Mouse (Mus musculus): Measurements from ENCODE around the gene Angpt4.

The Angpt4 gene

DNA sequence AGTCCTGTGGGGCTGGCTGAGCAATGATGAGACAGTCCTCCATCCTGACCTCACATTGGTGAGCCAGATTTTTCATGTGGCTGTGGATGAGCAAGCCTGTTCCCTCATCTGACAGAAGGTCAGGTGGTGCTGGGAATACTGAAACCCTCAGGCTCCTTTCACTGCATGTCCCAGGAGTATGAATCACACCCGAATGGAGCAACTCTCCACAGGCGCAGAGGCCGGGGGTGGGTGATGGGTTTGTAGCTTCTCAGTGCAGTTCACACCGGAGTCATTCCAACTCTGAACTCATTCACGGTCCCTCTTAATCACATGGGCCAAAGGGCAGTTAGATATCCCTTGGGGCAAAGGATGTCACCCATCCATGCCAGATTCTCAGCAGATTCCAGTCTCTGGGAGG, 3.1 kb downstream of the Angpt4 start:
- DNase-seq (ENCODE audit: low spot score in 2 of 2): no peak

DNA sequence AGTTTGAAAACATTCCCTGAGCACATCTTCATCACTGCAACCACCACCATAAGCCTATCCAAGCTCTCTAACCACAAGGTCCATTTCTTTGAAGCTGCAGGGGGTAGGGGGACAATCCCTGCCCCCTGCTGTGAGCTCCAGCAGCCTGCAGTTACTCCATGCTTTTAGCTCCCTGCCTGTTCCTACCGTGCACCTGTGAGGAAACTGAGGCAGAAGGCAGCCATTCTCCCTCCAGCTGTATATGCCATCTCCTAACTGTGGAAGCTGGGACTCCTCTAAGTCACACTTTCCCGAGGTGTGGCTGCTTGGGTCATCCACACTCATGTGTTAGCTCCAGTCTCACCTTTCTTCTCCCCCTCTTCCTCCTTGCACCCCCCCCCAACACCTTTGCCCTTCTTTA, 4.1 kb downstream of the Angpt4 start:
- no peak for DNase-seq (ENCODE audit: low spot score in 2 of 2)

DNA sequence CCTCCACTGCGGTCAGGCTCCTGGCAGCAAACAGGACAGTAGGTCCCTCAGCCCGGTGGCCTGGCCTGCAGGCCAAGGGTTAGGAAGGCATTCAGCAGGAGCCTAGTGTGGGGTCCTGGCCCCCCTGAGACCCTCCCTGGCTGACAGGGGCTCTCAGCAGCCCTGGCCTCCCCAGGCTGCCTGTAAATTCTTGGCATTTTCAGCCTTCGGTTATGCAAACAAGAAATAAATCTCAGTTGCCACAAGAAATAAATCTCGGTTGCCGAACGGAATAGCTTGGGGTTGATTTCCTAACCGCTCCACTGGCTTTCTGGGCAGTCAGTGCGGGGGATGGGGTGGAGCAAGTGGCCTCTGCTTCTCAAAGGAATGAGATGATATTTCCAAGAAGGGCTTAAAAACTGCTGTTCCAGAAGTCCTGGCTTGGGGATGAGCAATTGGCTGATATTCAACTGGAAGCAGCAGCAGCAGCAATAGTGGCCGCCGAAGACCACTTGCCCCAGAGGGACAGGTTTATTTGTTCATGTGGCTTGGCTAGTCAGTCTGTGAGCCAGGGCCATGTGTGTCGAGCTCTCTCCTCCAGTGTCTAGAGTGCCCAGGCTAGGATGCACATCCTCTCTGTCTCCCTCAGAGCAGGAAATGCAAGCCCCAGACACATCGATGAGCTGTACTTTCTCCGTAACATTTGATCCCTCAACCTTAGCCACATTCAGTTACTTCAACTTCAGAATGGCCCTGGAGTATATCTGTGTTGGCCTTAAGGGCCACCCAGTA, 5.2 kb downstream of the Angpt4 start:
- DNase-seq (ENCODE audit: low spot score in 2 of 2): no peak

DNA sequence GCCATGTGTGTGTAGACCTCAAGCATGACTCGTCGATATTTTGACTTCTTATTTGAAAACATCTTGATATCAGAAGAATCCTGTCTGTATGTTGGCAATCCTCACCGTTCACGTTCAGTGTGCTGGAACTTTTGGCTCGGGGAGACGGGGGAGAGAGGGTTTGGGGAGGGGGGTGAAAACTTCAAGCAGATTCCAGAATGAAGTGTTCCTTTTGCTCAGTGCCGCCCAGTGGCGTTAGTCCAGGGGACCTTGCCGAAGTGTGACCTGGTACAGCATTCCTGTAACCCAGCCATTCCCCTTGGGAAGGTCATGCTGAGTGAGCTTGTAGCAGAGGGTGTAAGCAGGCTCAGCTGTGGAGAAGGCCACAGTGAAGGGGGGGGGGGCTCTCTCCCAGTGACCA, 8.1 kb downstream of the Angpt4 start:
- no peak for DNase-seq (ENCODE audit: low spot score in 2 of 2)

DNA sequence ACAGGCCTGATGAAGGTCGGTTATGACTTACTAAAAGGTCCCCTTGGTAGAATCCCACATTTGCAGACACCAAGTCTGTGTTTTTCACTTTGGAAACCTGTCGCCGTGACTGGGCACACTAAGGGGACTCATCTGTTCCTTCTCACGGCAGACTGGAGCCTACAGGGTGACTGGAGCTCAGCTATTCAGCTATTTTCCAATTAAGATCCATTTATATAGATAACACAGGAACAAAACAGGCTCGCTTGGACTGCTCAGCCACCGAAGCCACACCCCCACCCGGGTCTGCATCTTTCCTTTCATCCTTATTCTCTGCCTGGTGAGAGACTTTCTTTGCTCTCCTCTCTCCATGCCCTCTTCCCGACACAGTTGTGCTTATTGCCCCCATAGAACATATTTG, 10.1 kb downstream of the Angpt4 start:
- DNase-seq (ENCODE audit: low spot score in 2 of 2): no peak

DNA sequence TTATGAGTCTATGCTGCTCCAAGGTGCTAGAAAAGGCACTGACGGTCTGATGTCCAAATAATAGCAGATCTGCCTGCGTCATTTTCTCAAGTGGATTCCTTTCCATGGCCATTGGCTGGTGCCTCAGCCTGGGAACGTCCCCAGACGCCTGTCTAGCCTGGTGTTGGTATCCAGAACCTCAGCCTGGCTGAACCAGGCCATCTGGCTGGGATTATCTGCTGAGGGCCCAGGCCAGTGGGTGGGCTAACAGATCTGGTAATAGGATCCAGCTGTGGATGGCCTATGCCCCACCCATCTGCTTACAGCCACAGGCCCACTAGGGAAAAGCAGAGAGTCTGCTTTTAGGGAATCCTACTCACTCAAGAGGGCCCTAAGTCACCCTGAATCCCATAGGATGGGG, 10.6 kb downstream of the Angpt4 start:
- DNase-seq (ENCODE audit: low spot score in 2 of 2): no peak

DNA sequence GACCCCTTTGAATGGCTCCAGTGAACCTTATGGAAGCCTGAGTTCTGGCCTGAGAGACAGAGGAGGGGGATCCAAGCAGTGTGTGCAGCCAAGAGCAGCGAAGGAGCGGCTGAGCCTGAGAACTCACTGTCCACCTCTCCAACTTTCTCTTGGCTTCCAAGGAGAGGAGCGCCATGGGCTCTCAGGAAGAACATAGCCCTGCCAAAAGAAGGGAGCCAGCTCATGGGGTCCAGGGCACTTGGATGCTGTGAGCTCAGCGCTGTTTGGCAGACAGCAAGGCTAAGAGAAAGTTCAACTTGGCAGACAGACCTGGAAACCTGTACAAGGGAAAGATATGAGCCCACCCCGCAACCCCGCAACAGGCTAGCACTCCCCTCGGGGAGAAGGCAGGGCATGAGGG, 13.3 kb downstream of the Angpt4 start:
- no peak for DNase-seq (ENCODE audit: low spot score in 2 of 2)

DNA sequence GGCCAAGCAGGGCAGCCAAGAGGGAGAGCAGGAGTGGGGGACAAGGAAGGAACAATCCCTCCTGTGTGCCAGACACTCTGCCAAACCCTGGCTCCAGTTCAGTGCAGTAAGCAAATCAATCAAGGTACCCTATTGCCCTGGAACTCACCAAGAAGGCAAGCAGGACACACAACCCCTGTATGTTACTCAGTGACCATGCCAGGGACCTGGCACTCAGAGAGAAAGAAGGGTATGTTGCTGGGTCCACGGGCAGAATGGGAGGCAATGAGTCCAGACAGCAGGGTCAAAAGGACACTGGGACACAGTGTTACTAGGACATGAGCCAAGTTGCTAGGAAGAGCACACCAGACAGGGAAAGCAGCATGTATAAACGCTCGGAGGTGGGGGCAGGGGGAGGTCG, 14.7 kb downstream of the Angpt4 start:
- DNase-seq (ENCODE audit: low spot score in 2 of 2): no peak

DNA sequence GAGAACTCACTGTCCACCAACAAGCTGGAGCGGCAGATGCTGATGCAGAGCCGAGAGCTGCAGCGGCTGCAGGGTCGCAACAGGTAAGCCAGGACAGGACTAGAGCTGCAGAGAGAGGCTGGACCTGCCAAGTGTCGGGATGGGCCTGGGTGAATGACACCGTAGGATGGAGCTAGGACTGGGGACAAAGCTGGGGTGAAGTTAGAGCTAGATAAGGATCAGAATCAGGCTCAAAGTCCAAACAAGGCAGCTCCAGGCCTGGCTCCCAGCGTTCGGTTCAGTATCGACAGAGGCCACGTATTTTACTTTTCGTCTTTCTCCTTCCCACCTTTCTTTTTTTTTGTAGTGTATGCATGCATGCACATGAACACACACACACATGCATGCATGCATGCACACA, 16.1 kb downstream of the Angpt4 start:
- DNase-seq (ENCODE audit: low spot score in 2 of 2): no peak

DNA sequence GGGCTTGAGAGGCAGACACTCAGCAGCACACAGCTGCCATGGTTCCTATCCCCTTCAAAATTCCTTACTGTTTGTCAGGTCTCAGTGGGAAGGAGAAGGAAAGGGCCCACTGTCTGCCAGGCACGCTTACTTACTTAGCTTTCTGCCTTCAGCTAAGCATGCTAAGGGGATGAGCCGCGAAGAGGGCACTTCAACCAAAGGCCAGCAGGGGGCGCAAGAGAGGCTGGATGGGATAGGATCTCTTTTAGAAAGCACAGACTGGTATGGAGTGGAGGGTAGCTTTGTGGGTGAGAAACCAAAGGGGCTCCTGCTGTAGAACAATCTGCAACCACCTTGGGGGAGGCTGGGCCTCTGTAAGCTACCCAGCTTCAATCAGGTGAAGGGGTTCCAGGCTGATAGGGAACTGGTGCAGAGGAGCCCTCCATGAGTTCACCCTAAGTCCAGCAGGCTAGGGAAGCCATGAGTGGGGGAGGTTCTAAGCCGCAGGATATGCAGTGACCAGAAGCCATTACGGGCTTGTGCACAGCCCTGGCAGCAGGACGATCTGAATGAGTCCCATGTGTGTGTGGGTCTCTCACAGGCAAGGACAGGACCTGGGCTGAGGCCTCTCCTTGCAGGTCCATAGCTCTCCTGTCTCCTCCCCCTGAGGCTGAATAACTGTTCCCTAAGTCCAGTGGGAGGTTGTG, 19.5 kb downstream of the Angpt4 start:
- peak; percentile 80 to 90 for DNase-seq (ENCODE audit: low spot score in 2 of 2)

DNA sequence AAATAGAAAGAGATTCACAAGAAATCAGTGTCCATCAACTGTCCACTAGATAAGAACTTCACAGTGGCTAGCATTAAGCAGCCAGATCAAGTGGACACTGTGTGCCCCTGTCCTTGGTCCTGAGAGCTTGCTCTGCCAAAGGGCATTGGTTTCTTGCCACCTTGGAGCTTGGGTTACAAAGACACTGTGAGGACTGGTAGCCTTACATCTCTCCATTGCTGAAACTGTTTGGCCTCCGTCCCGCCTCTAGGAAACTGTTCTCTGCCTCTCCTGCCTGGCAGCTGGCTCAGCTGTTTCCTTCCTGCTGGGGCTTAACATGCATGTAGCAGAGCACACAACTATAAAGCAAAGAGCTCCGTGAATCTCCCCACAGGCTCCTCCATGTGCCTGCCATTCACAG, 26.9 kb downstream of the Angpt4 start:
- DNase-seq (ENCODE audit: low spot score in 2 of 2): no peak

DNA sequence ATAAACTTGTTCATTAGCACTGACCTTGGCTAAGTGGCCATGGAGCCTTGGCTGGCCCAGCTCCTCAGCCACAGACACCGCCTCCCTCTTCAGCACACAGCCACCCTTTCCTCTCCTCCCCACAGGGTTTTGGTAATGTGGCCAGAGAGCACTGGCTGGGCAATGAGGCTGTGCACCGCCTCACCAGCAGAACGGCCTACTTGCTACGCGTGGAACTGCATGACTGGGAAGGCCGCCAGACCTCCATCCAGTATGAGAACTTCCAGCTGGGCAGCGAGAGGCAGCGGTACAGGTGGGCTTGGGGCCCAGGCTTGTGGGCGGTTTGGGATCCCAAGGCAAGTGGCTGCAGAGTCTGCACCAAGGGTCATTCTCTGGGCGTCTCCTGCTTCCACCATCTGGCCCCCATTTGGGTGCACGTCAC, 27.8 kb downstream of the Angpt4 start:
- DNase-seq (ENCODE audit: low spot score in 2 of 2): peak in 1 of 2 experiments; percentile 49

DNA sequence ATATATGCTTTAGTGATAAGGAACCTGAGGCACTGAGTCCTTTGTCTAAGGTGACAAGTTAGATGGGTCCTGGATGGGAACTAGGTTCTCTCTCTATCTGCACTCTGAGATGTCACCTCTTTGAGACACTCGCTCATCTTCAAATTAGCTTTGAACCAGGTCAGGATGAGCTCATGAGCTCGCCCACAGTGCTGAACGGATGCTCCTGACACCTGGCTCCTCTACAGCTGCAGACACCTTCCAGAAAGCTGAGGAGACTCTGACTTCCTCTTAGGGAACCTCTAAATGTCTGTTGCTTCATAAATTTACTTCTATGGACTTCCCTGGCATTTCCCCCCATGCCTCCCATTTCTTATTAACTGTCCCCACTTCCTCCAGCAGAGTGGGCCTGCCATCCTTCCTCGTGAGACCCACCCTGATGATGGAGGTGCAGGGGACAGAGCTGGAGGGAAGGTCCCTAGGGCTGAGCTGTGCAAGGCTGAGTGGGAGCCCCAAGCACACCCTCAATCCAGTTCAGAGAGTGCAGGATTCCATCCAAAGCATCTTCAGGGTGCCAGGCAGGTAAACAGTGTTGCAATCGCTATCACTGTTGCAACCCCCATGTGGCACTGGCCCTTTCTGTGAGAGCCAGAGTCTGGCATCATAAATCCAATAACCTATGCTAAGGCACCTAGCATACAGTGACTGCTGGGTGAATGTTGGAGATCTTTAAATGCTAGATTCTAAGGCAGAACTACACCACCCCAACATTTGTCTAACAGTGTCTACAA, 28.8 kb downstream of the Angpt4 start:
- no peak for DNase-seq (ENCODE audit: low spot score in 2 of 2)

DNA sequence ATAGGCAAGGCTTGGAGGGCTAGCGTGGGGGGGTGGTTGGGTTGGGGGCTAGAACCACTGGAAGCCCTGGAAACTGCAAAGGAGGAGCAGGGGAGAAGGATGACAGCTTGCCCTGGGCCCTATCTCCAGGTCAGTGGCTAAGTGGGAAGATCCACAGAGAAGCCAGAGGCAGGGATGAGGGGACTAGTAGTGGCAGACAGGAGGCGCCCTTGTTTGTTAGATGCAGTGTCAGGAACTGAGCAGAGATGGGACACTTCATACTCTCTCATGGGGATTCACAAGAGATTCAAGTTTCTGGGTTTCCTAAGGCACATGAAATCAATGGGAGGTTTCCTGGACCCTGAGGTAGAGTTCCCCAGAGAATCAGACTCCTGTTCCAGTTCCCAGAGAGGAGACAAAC, 30.3 kb downstream of the Angpt4 start:
- no peak for DNase-seq (ENCODE audit: low spot score in 2 of 2)

DNA sequence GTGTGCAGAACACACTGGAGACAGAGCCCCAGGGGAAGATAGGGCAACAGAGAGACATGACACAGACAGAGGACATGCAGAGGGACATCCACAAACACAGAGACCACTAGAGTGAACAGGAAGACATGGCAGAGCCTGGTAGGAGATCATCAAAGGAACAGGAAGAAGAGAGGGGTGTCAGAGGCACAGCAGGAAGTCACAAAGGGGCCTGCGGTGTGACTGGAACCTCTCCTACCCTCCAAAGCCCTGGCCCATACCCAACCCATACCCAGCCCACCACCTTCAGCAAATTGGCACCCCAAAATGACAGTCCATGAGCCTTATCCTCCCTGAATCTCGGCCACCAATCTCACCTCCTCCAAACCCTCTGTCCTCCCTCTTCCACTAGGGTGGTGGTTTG, 33.1 kb downstream of the Angpt4 start:
- no peak for DNase-seq (ENCODE audit: low spot score in 2 of 2)

DNA sequence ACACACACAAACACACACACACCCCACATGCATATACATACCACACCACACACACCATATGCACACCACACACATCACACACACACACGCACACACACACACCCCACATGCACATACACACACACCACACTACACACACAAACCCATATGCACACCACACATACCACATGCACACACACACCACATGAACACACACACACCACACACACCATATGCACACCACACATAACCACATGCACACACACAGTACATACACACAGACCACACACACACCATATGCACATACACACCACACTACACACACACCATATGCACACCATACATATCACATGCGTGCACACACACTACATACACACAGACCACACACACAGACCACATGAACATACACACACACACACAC, 36.6 kb downstream of the Angpt4 start:
- DNase-seq (ENCODE audit: low spot score in 2 of 2): no peak

DNA sequence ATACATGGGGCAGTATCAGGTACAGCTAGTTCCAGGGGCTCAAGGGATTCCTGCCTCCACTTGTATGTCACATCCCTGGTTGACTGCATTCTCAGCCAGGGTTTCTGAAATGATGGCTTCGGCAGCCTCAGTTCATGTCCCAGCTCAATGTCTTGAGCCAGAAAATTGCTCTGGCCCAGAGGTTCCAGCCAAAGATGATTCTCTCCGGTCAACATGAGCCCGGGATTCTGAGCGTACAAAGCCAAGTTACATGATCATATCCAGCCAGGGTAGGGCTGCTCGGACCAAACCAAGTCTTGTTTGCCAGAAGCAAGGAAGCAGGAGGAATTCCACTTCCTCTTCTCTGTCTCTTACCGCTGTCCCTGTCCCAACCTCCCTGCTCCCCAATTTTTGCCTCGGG, 37.3 kb downstream of the Angpt4 start:
- DNase-seq (ENCODE audit: low spot score in 2 of 2): no peak

DNA sequence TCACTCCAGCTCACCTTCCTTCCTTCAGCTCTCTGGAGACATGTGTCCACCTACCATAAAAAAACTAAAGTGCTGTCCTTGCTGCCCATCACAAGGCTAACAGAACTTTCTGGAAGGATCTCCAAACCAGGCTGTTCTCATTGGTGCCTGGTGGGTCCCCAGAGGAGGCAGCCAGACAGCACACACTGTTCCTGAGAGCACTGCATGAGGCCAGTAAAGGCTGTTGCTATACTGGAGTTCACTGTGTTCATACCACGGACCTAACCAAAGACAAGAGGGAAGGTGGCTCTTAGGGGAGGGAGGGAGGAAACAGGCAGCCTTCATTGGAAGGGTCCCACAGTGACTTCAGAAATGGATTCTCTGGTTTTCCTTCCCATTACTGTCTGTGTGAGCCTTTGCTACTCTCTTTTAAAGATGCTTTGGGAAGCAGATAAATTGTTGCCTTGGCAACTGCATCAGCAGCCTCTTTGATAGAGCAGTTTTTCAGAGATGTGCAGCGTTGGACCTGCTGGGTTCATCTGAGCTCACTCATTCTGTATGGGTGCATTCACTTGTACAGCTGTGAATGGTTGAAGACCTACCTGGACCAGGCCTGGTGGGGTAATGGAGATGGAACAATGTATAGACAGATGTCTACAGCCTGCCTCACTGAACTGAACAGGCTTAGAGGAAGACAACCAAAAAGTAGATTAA, 38.2 kb downstream of the Angpt4 start:
- DNase-seq (ENCODE audit: low spot score in 2 of 2): no peak

DNA sequence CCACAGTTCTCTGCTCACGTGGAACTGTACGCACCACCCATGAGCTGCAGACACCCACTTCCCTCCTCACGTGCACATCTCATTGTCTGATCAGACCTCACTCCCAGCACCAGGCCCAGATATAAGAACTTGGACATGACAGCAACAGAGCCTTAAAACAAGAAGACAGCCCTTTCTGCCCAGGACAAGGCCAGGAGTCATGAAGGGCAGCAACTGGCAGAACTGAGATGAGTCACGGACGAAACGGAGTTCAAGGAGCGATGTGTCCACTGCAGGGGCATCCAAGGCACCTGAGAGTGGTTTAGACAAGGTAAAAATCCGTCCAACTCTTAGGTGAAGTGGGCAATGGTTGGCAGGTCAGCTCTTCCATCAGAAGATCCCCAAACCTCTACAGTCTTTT, 42.7 kb downstream of the Angpt4 start:
- DNase-seq (ENCODE audit: low spot score in 2 of 2): no peak

DNA sequence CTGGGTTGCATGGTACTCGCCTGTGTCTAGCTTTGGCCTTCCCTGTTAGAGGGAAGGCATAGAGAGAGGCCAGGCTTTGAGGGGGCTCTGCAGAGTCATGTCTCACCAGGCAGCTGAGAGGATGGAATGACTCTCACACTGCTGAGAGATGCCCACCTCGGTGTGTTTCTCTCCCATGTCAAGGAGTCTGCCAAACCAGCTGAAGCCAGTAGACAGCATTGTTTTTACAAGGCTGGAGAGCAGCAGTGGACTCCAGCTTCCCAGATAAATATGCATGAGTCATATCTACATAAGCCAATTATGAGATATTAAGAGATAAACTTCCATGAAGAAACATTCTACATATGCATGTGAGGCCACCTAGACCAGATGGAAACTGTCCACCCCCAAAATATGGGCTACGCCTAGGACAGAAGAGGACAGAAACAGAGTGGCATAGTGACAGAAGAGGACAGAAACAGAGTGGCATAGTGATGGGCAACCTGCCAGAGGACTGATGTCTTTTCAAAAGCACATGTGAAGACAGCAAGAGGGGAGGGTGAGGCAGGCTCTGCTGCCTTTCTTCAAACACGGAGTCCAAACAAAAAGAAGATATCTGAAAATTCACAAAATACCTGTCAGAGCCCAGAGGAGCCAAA, 45.6 kb downstream of the Angpt4 start:
- no peak for DNase-seq (ENCODE audit: low spot score in 2 of 2)

DNA sequence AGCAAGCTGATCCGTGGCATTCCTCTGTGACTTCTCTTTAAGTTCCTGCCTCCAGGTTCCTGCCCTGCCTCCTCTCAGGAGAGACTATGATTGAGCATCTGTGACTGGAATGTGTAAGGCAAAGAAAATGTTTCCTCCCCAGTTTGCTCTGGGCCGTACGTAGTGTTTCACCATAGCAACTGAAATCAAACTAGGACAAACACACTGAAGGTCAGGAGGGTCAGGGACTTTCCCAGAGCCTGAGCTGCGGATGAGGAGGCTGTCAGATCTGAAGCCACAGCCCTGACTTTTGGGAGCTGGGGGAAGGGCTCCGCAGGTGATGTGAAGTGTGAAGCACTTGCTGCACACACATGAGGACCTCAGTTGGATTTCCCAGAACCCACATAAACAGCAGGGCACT, 48.3 kb downstream of the Angpt4 start:
- no peak for DNase-seq (ENCODE audit: low spot score in 2 of 2)

Data from cerebellum, postnatal 4 days (tissue).